Comparison of ENCODE assay signal across 8 mouse cellular contexts in genomic region chr12:95691961-95692767, GRCm38 (mm10). TPM values are rescaled to one million over a fixed set of nuclear protein-coding genes. Genes with fewer than 3 reads are reported as not detected.
DNase-seq lines count a peak whose midpoint lies in the region; ATAC-seq and TF ChIP-seq lines count a peak whose summit lies in the region.

TSS of gene Flrt2 (plus strand) at chr12:95692226.

- 0 out of 2 replicates have a peak, but pooled peaks cover 7% of the 10 kb centered on the region for H3K9me3 ChIP-seq in E14TG2a.4 (ENCODE audit: low read length)
- no peaks in the 10 kb centered on the region for H3K9me3 ChIP-seq in hindbrain, embryonic 14.5 days (ENCODE audit: control insufficient read depth, low read length)
- H3K9me3 ChIP-seq in midbrain, embryonic 14.5 days (ENCODE audit: control insufficient read depth, low read length) = no peaks in the 10 kb centered on the region

- intact Hi-C loops in left cerebral cortex, postnatal 4 days (cut with DNase I) = no loop called here

- H3K9ac ChIP-seq in hindbrain, embryonic 14.5 days = peak within 1 kb of the TSS; percentile 80
- peak within 1 kb of the TSS; percentile 81 for H3K9ac ChIP-seq in midbrain, embryonic 14.5 days (replicated peaks; ENCODE audit: low read length)

- peak within 1 kb of the TSS; percentile 60 for H3K4me2 ChIP-seq in hindbrain, embryonic 14.5 days (replicated peaks)
- H3K4me2 ChIP-seq in midbrain, embryonic 14.5 days (ENCODE audit: low read length) = peak within 1 kb of the TSS; percentile 80

- H3K27ac ChIP-seq in hindbrain, embryonic 14.5 days = peak within 1 kb of the TSS; percentile 88
- H3K27ac ChIP-seq in midbrain, embryonic 14.5 days (replicated peaks; ENCODE audit: low read depth, low read length) = peak within 1 kb of the TSS; percentile 88
- H3K27ac ChIP-seq in thymus, adult 2 months (ENCODE audit: control insufficient read depth, insufficient read depth, low read length) = no peak within 1 kb of the TSS

- 2% methylated on average over 32 of the region's 32 CpGs for WGBS in hindbrain, embryonic 14.5 days
- WGBS in midbrain, embryonic 14.5 days = under 1% methylated on average over 32 of the region's 32 CpGs
- WGBS in thymus, adult 2 months = 2% methylated on average over 32 of the region's 32 CpGs

- TF ChIP-seq CTCF in E14TG2a.4 (conservative IDR thresholded peaks at IDR 0.05; ENCODE audit: low read length) = no peak
- no peak for TF ChIP-seq CTCF in thymus, adult 2 months (IDR thresholded peaks at IDR 0.05; ENCODE audit: borderline replicate concordance, control insufficient read depth, extremely low read depth, insufficient read depth, low read length, poor library complexity)

- ATAC-seq in frontal cortex, adult (ENCODE audit: low TSS enrichment) = peak; percentile 42
- no peak for ATAC-seq in hindbrain, embryonic 14.5 days (ENCODE audit: low FRiP score)
- ATAC-seq in midbrain, embryonic 14.5 days (ENCODE audit: low FRiP score, low TSS enrichment) = no peak

- H3K27me3 ChIP-seq in E14TG2a.4 (ENCODE audit: insufficient read depth, low read length) = peaks cover 53% of the 10 kb centered on the region
- 0 out of 2 replicates have a peak, but pooled peaks cover 4% of the 10 kb centered on the region for H3K27me3 ChIP-seq in hindbrain, embryonic 14.5 days (ENCODE audit: control insufficient read depth, insufficient read depth, low read length)
- no peaks in the 10 kb centered on the region for H3K27me3 ChIP-seq in midbrain, embryonic 14.5 days (ENCODE audit: control insufficient read depth, insufficient read depth, low read length)
- no peaks in the 10 kb centered on the region; the same call in 1 of the 2 replicates for H3K27me3 ChIP-seq in thymus, adult 2 months (ENCODE audit: control insufficient read depth, insufficient read depth, low read length)

- DNase-seq in adrenal gland, postnatal 10 days = peak; percentile 37
- DNase-seq in hindbrain, embryonic 14.5 days (ENCODE audit: low spot score) = peak; percentile 57
- DNase-seq in left cerebral cortex, postnatal 4 days = peak; percentile 69
- peak; percentile 73 for DNase-seq in midbrain, embryonic 14.5 days
- no peak for DNase-seq in thymus, adult 2 months
- no peak for DNase-seq in spleen, postnatal 10 days (ENCODE audit: low spot score in 2 of 2)

- H3K36me3 ChIP-seq in E14TG2a.4 (ENCODE audit: insufficient read depth, low read length) = no peaks in the 10 kb centered on the region
- no peaks in the 10 kb centered on the region for H3K36me3 ChIP-seq in hindbrain, embryonic 14.5 days (replicated peaks; ENCODE audit: control insufficient read depth, insufficient read depth)
- H3K36me3 ChIP-seq in midbrain, embryonic 14.5 days (ENCODE audit: control insufficient read depth, insufficient read depth, low read length) = no peaks in the 10 kb centered on the region
- no peaks in the 10 kb centered on the region for H3K36me3 ChIP-seq in thymus, adult 2 months (ENCODE audit: control insufficient read depth, insufficient read depth, low read length)

- peak within 1 kb of the TSS; percentile 89 for H3K4me3 ChIP-seq in E14TG2a.4 (replicated peaks; ENCODE audit: low read length)
- peak within 1 kb of the TSS; percentile 61 for H3K4me3 ChIP-seq in hindbrain, embryonic 14.5 days (replicated peaks; ENCODE audit: low read length)
- H3K4me3 ChIP-seq in midbrain, embryonic 14.5 days (replicated peaks; ENCODE audit: low read depth, low read length) = peak within 1 kb of the TSS; percentile 70
- no peak within 1 kb of the TSS for H3K4me3 ChIP-seq in thymus, adult 2 months (ENCODE audit: control insufficient read depth, insufficient read depth, low read length)

- H3K4me1 ChIP-seq in E14TG2a.4 (replicated peaks; ENCODE audit: low read depth, low read length) = peaks cover 39% of the 10 kb centered on the region
- 0 out of 2 replicates have a peak, but pooled peaks cover 6% of the 10 kb centered on the region for H3K4me1 ChIP-seq in hindbrain, embryonic 14.5 days (replicated peaks; ENCODE audit: control insufficient read depth, insufficient read depth, low read length)
- H3K4me1 ChIP-seq in midbrain, embryonic 14.5 days (ENCODE audit: control insufficient read depth, insufficient read depth, low read length) = peaks cover 24% of the 10 kb centered on the region; the same call in 1 of the 2 replicates
- no peaks in the 10 kb centered on the region for H3K4me1 ChIP-seq in thymus, adult 2 months (replicated peaks; ENCODE audit: control insufficient read depth, insufficient read depth, low read length)

- no peak for TF ChIP-seq POLR2A in thymus, adult 2 months (IDR thresholded peaks at IDR 0.05; ENCODE audit: control insufficient read depth, extremely low read depth, insufficient read depth, low read length, poor library complexity)

RNA-seq across cellular contexts. Expression of gene Flrt2, which starts in this region (rescaled TPM):
- 10 to 100 TPM; 14.7 to 17.5 TPM for total RNA-seq in adrenal gland, postnatal 10 days (2021)
- 33.5 and 34.8 TPM in 2 replicates for polyA plus RNA-seq in hindbrain, embryonic 14.5 days (2014; fragmentation: Nextera tagmentation; extraction: Ambion mirVana)
- total RNA-seq in left cerebral cortex, postnatal 4 days (2021) = 10 to 100 TPM; 65.3 to 68.4 TPM
- 24.2 and 32.2 TPM in 2 replicates for polyA plus RNA-seq in midbrain, embryonic 14.5 days (2014; fragmentation: Nextera tagmentation; extraction: Ambion mirVana)
- 1.1 TPM in 2 replicates for polyA plus RNA-seq in thymus, adult 2 months (2012; rRNA removed)

Comparison
In these comparisons a context has a peak if more than half of its experiments do, and no peak if none do; other contexts are left out.
1. RNA of gene Flrt2 (polyA plus RNA-seq): 33.5 to 34.8 TPM in hindbrain, embryonic 14.5 days and 24.2 to 32.2 TPM in midbrain, embryonic 14.5 days; 1.1 TPM in thymus, adult 2 months; every median in the first group is over 10 times any median in the second.
2. DNase-seq: peak in adrenal gland, postnatal 10 days (single experiment), hindbrain, embryonic 14.5 days (single experiment), left cerebral cortex, postnatal 4 days (single experiment) and midbrain, embryonic 14.5 days (single experiment); none in thymus, adult 2 months (single experiment) and spleen, postnatal 10 days (0 of 2).